Mouse (Mus musculus) cortical plate, adult 2 months (tissue): ENCODE data around the gene Lca5. TPM values are rescaled to one million over a fixed set of nuclear protein-coding genes. Genes with fewer than 3 reads are reported as not detected.

Experiments used
- H3K27ac ChIP-seq: fragments of 200-500 bp; 2 replicates; pipeline ENCODE4 v1.5.1; 2012; ENCODE audit warnings: low read length, control low read depth, inconsistent platforms; ENCODE audit not compliant: insufficient read depth
- H3K4me1 ChIP-seq: fragments of 200-500 bp; 2 replicates; pipeline ENCODE4 v1.6.1; 2011; ENCODE audit warnings: low read length; ENCODE audit not compliant: control insufficient read depth, insufficient read depth
- H3K4me3 ChIP-seq: fragments of 200-500 bp; 2 replicates; pipeline ENCODE4 v1.5.1; 2011; ENCODE audit warnings: mild to moderate bottlenecking, low read length, control low read depth; ENCODE audit not compliant: insufficient read depth
- CTCF ChIP-seq: fragments of 200-500 bp; IDR thresholded peaks from 2 replicates; pipeline ENCODE4 v1.5.1; 2011; ENCODE audit warnings: mild to moderate bottlenecking, control low read depth, low read length; ENCODE audit not compliant: insufficient read depth; ENCODE audit errors: extremely low read depth
- POLR2A ChIP-seq: fragments of 200-500 bp; IDR thresholded peaks from 2 replicates; pipeline ENCODE4 v1.6.1; 2011; ENCODE audit warnings: mild to moderate bottlenecking, low read length, control low read depth; ENCODE audit not compliant: insufficient read depth; ENCODE audit errors: extremely low read depth
- polyA plus RNA-seq: library from polyadenylated mRNA; depleted of rRNA; stranded (reverse); fragments of >200 nt; gene quantifications from 2 replicates; pipeline ENCODE4 v1.2.3, GENCODE M21; 2012; rRNA removed

Gene Lca5
- polyA plus RNA-seq: 8.1 and 9.1 TPM in 2 replicates

DNA sequence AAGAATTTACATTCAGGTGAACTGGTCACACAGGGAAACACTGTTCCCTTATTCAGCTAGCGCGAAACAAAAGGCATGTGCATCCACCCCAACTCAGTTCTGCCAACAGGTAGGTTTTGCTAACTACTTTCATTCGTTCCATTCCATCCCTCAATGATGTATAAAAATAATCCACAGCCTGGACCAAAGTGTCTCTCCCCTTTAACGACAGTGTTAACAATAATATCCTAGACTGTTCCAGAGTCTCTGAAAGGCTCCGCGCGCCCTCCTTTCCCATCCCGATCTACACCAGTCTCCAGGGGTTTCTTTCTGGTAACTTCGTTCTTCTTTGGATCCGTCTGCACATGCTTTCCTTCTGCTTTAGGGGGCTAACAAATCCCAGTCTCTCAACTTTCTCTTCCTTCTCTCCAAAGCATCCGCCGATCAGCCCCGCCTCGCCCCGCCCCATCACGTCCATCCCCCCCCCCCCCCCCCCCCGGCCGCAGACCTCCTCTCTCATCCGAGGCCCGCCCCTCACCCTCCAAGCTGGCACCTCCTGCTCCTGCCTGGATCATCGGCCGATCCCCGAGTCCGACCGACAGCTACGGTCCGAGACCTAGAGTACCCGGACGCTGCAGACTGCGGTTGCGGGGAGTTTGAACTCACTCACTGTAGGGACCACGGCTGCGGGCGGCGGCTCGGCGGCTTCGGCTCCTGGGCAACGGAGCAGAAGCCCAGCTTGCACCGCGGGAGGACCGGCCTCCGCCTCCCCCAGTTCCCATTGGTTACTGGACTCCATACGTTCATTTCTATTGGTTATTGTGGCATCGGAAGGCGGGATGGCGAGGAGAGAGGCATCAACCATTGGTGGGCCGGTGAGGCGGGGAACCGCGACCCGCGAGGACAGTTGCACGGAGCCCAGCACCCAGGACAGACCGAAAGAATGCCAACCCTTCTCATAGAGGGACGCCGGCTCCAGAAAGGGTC, at the start of gene Lca5:
Gene Lca5 (minus strand): TSS at position 736 of the 966 bp plus-strand sequence.
- Histone ChIP-seq H3K4me1 (peaks cover 1% of the 10 kb centered on the region; the same call in 1 of the 2 replicates), H3K27ac (peak within 1 kb of the TSS; percentile 74; the same call in 1 of the 2 replicates), H3K4me3 (peak within 1 kb of the TSS; percentile 81)
- peak; percentile 46; the same call in 1 of the 2 replicates for TF ChIP-seq POLR2A
- no peak for TF ChIP-seq CTCF

DNA sequence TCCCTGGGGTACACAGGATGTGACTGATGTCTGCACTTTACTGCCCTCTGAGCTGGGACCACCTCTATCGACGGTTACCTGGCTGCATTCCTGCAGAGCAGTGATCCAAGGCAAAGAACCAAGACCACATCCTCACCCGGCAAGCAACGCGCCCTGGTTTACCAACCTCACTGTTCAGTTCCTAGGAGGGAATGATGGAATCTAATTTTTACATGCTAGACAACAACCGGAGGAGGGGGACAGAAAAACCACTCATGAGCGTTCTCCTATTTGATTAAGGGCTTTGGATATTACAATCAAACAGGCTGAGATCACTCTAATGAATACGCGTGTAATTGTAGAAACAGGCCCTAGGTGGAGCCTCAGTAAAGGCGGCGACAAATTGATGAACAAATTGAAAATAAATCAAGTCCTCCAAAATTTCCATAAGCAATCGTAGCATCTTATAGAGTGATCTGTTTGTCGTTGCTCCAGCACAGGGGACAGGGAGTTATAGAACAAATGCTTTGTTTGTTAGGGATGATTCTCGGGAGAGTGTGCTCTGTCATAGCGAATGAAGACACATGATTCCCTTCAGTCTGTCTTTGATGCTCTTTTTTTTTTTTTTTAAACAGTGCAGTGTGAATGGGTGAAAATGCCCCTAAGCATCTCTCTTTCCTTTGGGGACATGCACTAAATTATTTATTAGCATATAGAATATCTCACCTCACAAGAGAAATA, 47.7 kb upstream of the Lca5 start:
- peak; percentile 39; the same call in 1 of the 2 replicates for TF ChIP-seq CTCF
- no peak for TF ChIP-seq POLR2A
- Histone ChIP-seq H3K4me3 (no peak overlapping the region; the same call in 1 of the 2 replicates), H3K27ac (no peak overlapping the region), H3K4me1 (0 out of 2 replicates have a peak, but pooled peaks cover 2% of the 10 kb centered on the region)

DNA sequence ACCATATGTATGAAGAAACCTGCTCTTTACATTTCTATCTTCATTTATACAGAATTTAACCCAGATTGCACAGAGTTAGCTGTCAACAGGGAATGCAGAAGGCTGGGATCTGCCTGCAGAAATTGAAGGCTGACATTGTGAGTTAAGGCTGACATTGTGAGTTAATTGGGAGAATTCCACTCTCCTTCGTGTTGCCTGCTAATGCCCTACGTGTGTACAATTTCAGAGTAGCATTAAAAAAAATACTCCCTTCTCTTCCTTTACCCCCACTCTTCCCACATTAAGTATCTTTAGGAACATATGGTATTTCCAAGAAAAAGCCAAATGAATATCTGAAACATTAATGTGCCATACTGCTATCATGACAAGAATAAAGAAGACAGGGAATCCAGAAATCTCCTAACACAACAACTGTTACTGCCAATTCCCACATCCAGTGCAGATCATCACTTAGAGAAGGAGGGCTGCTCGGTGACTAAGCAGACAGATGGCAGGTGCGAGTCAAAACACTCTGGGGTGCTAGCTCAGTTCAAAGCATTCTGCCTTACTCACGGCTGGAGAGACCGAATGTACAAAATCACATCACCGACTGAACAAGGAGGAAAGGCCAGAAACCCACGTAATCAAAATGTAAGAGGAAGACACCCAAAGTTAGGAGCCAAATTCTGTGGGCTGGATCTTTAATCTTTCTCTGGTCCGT, 47.0 kb upstream of the Lca5 start:
- H3K4me1 ChIP-seq: 0 out of 2 replicates have a peak, but pooled peaks cover 2% of the 10 kb centered on the region
- H3K4me3 ChIP-seq: no peak overlapping the region
- no peak for TF ChIP-seq CTCF
- no peak for TF ChIP-seq POLR2A
- no peak overlapping the region for H3K27ac ChIP-seq

DNA sequence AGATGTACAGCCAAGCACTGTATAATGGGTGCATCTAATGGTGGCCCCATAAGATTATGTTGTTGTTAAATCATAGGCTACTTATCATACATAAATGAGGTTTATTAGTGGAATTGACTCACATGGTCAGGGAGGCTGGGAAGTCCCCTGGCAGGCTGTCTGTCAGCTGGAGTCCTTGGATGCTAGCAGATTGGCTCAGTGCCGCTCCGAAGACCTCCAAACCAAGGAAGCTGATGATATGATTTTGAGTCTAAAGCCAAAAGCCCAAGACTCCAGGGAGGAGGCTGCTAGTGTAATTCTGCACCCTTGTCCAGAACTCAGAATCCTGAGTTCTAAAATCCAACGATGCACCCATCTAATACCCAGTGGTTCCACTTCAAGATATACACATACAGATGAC, 45.0 kb upstream of the Lca5 start:
- TF ChIP-seq POLR2A: no peak
- no peak for TF ChIP-seq CTCF
- Histone ChIP-seq H3K27ac (no peak overlapping the region), H3K4me1 (0 out of 2 replicates have a peak, but pooled peaks cover 2% of the 10 kb centered on the region), H3K4me3 (no peak overlapping the region)

DNA sequence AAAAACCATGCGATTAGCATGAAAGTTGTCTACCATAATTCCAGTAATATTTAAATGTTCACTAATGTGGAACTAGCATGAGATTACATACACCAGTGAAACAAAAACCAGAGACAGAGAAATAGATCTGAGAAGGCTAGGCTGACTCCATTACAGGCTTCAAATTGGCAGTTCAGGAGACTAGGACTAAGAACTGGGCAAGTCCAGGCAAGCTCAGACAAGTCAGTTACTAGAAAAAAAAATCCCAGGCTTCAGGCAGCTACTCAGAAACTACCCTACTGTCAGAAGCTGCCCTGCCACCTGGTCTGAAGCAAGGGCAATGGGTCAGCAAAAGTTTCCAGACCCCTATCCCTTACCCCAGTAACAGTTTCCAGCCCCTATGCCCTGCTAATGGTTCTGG, 44.4 kb upstream of the Lca5 start:
- no peak overlapping the region for H3K4me3 ChIP-seq
- H3K27ac ChIP-seq: no peak overlapping the region
- TF ChIP-seq POLR2A (no peak), CTCF (no peak)
- H3K4me1 ChIP-seq: 0 out of 2 replicates have a peak, but pooled peaks cover 2% of the 10 kb centered on the region

DNA sequence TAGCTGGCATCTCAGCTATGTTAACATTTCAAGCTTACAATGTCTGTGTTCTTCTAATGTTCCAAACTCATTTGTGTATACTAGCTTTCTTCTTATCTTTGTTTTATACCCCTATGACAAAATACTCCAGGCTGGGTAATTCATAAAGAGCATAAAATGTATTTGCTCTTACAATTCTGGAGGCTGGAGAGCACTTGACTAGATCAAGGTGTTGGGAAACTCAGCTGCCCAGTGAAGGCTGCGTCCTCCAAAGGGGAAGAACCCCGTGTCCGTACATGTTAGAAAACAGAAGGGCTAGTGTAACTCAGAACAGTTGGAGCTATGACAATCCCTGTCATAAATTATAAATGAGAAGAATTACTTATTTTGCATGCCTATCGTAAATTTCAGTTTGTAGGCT, 42.5 kb upstream of the Lca5 start:
- TF ChIP-seq POLR2A: no peak
- Histone ChIP-seq H3K27ac (no peak overlapping the region), H3K4me1 (0 out of 2 replicates have a peak, but pooled peaks cover 1% of the 10 kb centered on the region), H3K4me3 (no peak overlapping the region)

DNA sequence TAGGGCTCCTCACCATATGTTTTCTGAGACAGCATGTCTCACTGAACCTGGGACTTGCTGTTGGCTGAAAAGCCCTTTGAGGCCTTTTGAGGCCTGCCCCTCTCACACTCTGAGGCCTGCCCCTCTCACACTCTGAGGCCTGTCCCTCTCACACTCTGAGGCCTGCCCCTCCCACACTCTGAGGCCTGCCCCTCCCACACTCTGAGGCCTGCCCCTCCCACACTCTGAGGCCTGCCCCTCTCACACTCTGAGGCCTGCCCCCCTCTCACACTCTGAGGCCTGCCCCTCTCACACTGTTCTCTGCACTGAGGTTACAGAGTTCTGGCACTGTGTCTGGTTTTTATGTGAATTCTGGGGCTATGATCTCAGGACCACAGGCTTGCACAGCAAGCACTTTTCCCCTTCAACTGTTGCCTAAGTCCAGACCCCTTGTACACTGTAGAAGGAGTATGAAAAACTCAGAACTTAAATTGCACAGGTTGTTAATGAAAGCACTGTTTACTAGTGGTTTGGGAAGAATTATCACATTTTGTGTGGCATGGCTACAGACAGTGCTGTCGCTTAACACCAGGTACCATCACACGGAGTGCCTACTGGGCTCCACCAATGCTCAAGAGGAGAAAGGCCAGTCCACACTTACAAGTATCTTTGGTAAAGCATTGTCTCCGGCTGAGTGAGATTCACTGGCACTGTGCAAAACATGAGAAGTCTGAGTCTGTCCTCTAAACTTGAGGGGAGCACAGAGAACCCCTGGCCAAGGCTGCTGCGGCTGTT, 41.4 kb upstream of the Lca5 start:
- H3K27ac ChIP-seq: no peak overlapping the region
- TF ChIP-seq CTCF (no peak), POLR2A (no peak)
- H3K4me1 ChIP-seq: no peaks in the 10 kb centered on the region

DNA sequence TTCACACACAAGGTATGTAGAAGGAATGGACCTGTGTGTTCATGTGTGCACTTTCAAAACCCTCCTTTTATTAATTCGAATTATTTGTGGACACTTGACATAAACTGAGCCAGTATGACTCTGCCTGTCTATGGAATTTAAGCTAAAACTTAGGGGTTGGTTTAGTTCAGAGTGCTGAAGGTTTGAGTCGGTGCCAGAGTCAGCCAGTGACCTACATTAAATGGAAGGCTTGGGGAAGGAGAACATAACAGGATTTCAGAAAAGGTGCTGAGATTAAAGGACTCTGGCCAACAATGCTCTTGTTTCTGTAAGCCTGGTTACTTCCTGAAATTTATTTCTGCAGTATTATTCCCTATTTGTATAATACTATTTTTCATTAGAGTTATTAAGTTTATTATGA, 28.9 kb upstream of the Lca5 start:
- H3K4me1 ChIP-seq: no peaks in the 10 kb centered on the region
- TF ChIP-seq POLR2A (no peak), CTCF (no peak)
- no peak overlapping the region for H3K27ac ChIP-seq
- H3K4me3 ChIP-seq: no peak overlapping the region

More for the DNA sequence above, 41.4 kb upstream of the Lca5 start:
- no peak overlapping the region for H3K4me3 ChIP-seq

DNA sequence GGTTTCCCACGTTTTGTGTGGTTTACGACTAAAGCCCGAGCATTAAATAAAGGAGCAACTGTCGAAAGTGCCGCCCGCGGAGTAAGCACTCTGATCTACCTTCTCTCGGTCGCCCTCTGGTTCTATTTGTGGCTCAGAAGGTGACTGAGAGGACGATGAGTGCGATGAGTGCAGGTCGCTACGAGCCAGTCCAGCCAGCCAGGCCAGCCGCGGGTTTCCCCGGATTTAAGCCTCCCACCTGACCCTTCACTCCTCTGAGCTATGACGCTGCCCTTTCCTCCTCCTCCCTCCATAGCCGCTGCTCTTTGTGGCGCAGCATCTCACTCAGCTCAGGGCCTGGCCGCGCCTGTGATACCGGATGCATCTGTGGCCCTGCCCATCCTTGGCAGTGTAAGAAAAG, 6.8 kb upstream of the Lca5 start:
- peak overlapping the region; percentile 53; the same call in 1 of the 2 replicates for H3K27ac ChIP-seq
- TF ChIP-seq POLR2A (no peak), CTCF (no peak)
- peak overlapping the region; percentile 53 for H3K4me3 ChIP-seq
- H3K4me1 ChIP-seq: no peaks in the 10 kb centered on the region
